Mouse (Mus musculus): ENCODE results near the gene Cttnbp2nl.

Gene Cttnbp2nl

DNA sequence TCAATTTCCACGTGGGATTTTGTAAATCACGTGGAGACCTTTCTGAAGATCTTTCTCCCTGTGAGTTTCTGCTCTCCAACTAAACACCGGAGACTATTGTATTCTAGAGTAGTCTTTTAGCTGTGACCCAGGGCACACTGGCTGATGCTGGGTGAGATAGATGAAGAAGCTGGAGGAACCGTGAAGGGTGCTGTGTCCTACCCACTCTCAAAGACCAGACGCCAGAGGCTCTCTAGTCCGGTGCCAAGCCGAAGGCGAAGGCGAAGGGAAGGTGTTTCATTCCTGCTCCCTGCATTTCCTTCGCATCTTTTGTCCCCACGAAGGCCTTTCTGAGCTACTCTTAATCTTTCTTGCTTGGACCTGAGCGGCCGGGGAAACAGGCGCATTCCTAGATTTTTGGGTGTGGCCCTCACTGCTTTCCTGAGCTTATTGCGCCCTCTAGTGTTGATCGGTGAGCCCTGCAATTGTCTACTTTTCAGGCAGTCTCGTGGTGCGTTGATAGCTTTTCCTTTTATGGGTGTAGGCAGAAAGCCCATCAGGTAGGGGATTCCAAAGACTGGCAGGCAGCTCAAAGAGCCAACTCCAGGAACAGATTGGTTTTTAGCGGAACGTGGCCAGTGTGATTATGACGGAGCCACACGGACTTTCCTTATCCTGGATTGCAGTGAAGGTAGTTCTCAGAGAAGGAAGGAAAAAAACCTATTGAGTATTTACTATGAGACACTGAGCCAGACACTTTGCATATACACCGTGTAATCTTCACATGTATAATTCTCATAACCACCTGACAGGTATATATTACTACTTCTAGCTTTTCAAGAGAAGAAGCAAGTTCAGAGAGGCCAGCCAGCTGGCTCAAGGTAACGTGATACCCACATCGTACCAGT lies 5.9 kb upstream of the Cttnbp2nl start:
- DNase-seq (ENCODE audit: low spot score), result peak; percentile 51

DNA sequence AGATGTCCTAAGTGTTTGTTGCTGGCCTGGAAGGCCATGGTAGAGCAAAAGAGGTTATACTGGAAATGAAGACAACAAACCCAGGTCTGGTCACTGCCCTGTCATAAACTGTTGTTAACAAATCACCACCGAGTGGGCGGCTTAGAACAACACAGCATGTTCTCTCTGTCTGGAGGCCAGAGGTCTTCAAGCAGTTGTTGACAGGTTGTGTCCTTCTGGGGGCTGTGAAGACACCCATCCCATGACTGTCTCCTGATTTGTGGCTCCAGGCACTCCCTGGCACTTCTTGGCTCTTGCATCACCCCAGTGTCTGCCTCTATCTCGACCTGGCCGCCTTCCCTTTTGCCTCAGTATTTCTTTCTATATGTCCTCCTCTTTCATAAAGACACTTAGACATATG lies 2.7 kb upstream of the Cttnbp2nl start:
- DNase-seq (ENCODE audit: low spot score), result no peak

DNA sequence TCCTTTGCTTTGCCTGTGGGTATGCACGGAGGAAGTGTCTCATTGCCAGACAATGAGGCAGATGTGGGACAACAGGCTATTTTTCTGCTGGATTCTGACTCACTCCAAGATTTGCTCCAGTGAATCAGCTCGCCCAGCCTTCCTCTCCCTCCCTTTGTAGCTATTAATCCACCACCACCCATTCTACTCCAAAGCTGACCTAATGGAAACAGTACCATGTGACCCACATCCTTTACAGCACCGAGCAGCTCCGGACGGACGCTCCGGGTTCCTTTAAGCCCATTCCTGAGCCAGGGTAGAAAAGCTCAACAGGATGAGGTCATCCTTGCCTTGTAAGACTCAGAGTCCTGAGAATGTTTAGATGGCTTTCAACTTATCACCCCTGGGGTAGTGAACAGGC lies 2.0 kb upstream of the Cttnbp2nl start:
- no peak for DNase-seq (ENCODE audit: low spot score)

DNA sequence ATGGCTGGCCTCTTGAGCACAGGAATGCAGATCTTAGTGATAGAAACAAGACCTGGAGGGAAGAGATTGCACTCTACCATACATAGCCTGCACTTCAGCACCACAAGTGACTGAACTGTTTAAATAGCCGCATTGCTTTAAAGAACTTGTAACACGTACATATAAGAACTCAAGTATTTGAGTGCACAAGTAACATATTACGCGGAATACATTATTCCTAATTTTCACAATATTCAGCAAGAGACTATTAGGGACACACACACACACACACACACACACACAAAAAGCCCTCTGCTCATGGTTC lies 704 bp upstream of the Cttnbp2nl start:
- DNase-seq (ENCODE audit: low spot score), result no peak

DNA sequence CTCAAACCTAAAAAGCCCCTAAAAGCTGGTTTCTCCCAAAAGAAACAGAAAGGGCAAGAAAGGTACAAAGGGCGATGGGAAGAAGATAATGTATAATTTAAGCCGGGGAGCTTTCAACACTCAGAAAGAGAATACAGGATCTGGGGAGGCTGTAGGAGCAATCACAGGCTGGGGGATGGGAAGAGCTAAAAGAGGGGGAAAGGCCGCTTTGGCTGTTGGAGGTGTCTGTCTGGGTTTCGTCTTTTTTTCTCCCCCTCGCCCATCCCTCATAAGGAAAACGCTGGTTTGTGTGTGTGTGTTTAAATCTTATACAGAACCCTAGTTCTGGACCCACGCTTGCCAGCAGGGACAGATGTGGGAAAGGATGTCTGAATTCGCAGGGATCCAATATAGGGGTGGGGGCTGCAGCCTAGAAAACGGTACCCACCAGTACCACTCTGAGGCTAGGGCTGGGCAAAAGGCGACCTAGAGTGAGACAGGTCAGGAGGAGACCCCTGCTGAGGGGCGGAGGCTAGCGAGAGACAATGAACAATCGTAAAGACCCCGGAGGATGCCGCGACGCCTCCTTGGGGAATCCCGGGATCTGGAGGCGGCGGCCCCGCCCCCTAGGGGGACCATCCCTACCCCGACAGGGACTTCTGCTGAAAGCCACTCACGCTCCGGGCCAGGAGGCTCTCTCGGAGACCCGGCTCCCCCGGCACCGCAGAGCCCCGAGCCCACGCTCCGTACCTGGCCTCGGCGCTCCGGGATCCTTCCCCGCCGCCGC lies 592 bp downstream of the Cttnbp2nl start:
- no peak for DNase-seq (ENCODE audit: low spot score)

DNA sequence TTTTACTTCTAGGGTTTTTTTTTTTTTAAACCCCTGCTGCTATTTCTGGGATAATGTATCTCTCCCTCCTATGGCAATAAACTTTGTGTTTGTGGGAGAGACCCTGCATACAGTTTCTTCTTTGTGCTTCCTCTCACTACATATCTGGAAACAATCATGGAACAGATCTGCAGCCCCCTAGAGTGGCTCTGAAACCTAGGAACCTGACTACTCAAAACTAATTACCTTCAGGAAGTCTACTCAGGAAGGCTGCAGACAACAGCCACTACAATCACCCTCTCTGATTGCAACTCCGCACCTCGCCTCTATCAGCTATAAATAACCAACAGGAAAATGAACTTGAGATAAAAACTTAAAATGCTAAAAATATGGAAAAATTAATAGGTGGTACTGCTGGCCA lies 1.8 kb downstream of the Cttnbp2nl start:
- DNase-seq (ENCODE audit: low spot score), result no peak

DNA sequence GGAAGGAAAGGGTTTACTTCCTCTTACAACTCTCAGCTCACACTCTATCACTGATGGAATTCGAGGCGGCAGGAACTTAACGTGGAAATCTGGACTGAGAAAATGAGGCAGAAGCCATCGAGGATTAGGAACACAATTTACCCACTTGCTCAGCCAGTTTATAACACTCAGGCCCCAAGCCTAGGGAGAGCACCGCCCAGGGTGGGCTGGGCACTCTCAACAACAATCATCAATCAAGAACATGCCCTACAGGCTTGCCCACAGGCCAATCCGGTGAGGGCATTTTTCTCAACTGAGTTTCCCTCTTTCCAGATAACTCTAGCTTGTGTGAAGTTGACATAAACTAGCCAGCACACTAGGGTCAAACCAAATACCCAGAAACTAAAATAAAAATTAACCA lies 3.1 kb downstream of the Cttnbp2nl start:
- no peak for DNase-seq (ENCODE audit: low spot score)

DNA sequence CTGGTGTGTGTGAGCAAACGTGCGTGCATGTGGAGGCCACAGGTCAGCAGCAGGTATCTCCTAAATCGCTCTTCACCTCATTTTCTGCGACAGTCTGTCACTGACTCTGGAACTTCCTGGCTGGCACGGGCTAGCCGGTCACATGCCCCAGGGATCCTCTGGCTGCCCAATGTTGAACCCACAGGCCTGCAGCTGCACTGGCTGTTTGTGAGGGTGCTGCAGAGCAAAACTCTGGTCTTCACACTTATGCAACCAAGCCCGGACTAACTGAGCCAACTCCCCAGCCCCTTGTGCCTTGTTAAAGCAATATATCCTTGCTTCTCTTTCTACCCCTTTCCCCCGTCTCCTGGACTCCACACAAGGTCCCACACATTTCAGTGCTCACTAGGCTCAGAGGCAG lies 5.3 kb downstream of the Cttnbp2nl start:
- no peak for DNase-seq (ENCODE audit: low spot score)

DNA sequence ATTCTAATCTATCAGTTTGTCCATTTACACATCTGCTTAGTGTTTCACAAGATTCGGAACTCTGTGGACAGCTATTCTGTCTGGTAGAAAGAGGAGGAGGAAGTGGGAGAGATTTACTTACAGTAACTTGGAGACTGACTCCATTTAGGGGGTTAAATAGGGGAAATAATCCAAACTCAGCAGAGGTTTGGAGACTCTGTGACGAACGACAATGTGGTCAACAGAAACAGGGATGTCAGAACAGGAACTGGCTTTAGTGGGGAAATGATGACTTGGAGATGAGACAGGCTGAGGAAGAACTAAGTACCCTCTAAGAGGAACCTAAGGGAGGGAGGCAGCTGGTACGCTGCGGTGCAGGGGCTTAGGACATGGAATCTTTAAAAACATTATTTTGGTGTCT lies 6.1 kb downstream of the Cttnbp2nl start:
- no peak for DNase-seq (ENCODE audit: low spot score)

DNA sequence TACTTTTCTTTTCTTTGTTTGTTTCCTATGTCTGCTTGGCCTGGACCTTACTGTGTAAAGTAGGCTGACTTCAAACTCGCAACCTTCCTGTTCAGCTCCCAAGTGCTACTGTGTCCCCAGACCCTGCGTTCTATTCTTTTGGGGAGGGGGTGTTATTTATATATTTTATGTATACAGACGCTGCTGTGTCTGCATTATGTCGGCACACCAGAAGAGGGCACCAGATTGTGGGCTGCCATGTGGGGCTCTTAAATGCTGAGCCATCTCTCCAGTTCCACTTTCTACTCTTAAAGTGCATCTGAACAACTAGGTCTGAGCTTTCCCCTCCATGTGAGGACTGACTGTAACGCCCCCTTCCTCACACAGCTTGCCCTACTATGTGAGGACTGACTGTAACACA lies 9.2 kb downstream of the Cttnbp2nl start:
- no peak for DNase-seq (ENCODE audit: low spot score)

DNA sequence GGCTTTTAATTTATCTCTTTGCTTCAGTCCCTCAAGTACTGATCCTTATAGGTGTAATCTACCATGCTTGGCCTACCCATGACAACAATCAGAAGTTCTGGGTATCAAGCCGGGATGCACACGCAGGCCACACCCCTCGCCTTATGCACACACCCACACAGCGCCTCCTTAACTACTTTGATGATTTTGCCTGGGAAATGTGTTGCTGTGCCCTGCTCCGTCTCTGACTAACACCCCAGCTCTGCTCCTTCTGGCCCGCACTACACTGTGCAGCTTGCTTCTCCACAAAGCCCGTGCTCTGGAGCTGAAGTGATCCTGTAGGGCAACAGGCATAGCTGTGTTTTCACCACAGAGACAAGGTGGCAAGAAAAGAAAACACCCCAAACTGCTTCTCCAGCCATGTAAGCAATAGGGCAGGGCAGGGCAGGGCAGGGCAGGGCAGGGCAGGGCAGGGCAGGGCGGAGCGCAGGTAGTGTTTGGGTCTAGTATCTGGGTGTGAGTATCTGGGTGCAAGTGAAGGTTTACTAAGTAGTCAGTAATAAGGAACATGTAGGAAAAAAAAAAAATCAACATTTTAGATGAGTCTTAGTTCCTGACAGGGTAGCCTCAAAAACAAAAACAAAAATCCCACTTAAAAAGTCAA lies 11.8 kb downstream of the Cttnbp2nl start:
- no peak for DNase-seq (ENCODE audit: low spot score)

DNA sequence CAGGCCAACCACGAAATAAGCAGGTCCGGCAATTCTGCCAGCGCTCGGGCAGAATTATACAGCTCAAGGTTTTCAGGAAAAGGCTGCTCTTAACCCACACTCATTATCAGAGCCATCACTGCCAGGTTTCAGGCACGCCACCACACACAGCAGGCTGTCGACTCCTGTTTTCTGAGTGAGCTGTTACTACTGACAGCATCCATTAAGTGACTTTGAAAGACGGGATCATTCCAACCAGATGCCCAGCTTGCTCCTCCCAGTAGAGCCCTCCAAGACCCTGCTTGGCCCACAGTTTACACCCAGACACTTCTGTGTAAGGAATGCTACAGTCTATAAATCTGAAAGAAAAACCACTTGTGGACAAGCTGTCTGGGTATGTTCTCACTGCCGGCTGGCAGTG lies 12.9 kb downstream of the Cttnbp2nl start:
- no peak for DNase-seq (ENCODE audit: low spot score)

DNA sequence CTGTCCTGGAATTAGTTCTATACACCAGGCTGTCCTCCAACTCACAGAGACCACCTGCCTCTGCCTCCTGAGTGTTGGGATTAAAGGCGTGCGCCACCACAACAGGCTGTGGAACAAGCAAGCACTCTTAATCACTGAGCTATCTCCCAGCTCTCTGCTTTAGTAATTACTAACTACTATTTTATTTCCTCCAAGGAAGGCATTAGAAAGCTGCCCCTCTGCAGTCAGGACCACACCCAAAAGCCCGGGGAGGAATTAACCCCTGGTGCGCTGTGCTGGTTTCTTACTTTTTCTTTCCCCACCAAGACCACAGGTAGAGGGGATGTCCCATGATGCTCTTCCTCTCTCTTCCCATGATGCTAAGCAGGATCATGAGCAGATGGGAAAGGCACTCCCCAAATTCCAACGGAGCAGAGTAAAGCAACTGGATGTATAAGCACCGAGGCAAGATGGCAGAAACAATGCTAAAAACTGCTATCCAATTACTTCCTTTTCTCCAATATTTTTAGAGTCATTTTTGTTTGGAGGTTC lies 15.6 kb downstream of the Cttnbp2nl start:
- no peak for DNase-seq (ENCODE audit: low spot score)

DNA sequence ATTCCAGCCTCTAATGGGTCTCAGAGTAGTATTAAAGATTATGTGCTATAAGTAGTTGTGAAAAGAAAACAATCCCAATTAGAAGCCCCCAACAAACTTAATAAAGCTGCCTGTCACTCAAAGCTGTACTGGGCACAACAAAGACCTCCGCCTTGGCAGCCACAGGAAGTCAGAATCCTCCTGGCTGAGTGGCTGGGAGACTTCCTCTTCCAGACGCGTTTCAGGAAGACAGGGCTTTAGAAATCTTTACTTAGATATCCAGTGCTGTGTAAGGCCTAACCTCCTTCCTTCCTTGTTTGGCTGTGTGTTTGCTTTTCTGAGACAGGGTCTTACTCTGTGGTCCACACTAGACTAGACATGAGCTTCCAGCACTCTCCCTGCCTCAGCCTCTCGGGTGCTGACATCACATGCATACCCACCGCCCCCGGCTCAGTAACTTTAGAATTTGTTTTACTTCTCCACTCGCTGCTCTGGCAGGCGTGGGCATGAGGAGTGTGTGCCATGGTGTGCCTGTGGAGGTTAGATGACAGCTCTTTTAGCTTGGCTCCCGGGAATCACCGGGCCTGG lies 16.6 kb downstream of the Cttnbp2nl start:
- DNase-seq (ENCODE audit: low spot score), result no peak

DNA sequence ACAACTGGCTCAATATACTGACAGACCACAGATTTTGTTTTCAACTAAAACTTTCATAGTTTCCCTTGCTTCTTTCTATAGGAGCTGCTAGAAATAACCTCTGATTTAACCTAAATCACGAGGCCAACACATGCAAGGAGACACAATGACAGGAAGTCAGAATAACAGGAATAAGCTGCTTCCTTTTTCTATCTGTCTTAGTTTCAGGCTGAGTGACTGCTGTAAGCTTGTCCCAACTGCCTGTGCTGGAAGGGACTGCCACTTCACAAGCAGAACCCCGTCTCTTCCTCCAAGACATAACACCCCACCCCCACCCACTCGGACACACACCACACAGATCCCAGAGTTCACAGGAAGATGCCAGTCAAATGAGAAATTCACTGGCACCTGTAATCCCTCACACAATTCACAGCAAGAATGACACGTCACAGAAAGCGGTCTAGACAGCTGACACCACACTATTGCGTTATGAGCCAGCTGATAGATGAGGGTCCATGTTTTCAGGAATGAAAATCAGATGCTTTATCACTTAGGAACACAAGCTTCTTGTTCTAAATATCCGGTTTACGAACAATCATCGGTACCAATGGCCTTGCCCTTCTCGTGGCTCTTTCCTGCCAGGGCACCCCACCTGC lies 29.5 kb downstream of the Cttnbp2nl start:
- no peak for DNase-seq (ENCODE audit: low spot score)

DNA sequence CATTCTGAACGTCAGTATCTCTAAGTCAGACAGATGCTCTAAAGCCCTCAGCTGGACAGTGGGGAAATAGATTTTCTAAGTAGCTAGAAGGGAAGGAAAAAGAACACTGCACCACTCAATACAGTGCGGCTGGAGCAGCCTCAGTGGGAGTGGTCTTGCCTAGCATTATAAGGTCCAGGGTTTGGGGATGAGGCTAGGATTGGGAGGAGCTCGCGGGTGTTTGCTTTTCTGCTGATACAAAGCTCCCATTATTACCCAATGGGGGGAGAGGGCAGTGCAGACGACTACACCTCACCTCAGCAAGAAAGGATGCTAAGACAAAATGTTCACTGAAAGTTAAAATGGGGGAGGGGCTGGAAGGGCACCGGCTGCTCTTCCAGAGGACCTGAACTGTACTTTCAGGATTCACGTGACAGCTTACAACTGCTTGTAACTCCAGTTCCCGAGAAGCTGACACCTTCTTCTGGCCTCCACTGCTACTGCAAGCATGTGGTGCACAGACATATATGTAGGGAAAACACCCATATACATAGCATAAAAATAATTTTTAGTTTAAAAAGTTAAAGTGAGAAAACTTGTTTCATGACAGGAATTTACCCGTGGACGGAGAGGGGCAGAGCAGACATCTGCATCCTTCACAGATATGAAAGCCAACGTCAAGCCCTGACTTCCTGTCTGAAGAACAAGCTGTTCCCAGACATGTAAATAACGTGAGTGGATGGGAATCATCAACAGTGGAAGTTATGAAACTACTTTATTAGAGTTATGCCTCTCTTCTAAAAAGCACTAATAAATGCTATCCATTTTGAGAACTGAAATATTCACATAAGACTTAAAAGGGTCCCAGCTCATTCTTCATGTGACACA lies 32.9 kb downstream of the Cttnbp2nl start:
- no peak for DNase-seq (ENCODE audit: low spot score)

DNA sequence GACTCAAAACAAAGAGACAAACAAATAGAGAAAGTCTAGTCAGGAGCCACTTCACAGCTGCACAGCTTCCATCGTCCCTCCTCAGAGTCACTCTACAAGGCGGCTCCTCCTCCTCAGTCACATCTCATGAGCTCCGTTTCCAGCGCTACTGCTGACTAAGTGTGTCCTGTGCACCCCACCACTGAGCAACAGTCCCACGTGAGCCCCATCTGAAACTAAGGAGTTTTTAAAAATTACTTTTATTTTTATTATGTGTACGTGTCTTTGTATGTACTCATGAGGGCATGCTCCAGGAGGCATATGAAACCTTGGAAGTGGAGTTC lies 34.2 kb downstream of the Cttnbp2nl start:
- no peak for DNase-seq (ENCODE audit: low spot score)

DNA sequence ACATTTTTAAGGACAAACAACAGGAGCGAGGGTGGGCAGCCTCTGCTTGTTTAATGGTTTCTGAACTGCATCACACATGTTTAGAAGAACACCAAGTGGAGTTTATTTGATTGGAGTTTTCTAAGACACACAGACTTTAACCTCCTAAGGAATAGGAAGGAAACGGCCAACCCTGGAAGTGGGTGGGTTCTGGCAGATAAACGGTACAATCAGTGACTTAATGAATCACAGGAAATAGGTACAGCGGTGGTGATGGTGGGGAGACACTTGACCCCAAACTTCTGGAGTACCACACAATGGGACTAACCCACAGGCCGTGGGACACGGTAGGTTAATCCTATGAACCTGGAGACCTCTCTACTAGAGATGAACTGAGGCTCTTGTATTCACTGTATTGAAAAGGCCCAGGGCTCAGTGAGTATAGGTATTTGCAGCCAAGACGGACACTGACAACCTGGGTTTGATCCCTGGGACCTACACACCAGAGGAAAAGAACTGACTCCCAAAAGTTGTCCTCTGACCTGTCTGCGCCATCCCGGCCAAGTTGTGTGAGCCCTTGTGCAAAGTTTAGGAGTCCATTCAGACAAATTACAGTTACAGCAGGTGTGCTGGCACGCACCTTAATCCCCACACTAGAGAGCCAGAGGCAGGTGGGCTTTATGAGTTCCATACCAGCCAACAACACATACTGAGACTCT lies 34.7 kb downstream of the Cttnbp2nl start:
- DNase-seq (ENCODE audit: low spot score), result no peak

DNA sequence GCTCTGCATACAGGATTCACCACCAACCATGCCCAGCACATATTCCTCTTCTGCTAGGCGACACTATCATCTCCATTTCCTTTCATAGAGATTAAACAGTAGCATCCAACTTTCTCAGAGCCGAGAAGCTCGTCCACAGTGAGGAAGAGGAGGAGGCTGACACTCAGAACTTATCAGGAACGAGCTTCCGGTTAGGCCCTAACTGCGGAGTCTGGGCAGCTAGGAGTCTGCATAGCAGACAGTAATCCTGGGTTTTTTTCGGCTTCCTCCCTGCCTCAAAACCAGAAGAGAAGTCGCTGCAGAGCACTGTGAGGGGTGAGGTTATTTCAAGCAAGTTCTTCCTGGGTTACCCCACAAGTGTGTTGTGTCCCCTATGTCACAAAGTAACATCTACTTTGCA lies 35.6 kb downstream of the Cttnbp2nl start:
- DNase-seq (ENCODE audit: low spot score), result no peak

DNA sequence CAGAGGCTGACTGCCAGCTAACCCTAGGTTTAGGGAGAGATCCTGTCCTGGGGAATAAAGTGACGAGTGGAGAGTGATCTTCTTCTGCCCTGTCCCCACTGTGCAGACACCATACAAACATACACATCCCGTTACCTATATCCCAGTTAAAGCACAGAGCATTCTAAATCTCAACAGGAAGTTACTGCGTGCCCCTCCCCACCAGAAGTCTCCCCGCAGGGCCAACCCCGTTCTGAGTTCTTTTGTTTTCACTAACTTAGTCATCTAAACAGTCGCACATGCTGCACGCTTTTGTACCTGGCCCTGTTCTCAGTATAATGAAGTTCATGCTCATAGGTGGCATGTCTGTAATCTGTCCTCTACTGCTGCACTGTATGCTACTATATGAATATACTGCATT lies 36.7 kb downstream of the Cttnbp2nl start:
- DNase-seq (ENCODE audit: low spot score), result no peak

DNA sequence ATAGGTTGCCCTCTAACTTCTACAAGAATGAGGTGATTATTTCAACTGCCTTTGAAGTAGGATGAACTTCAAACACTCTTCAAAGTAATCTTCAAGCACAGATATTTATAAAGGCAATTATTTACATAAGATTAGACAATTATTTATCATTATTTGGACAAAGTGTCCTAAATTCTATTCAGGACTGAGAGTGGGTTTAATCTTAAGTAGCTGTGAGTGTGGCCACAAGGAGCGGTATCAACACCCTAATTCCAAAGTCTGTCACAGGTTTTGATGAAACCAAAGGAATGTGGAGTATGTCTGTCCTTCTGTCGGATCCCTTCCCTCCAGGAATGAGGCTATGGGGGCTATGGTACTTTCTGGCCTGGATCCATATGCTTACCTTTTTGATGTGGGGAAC lies 38.0 kb downstream of the Cttnbp2nl start:
- DNase-seq (ENCODE audit: low spot score), result no peak

Data from urinary bladder, postnatal 10 days (tissue).